Mouse (Mus musculus) 416B (cell line): ENCODE measurements at regions not wholly inside any gene's neighbourhood (a gene's known extent, or its start where the extent isn't known, plus 50 kb on each side); places are given as distances from the start of the nearest gene placed in this dataset.

Experiments
- DNase-seq: peaks from one replicate; pipeline ENCODE4 v3.0.0; 2011; ENCODE audit warnings: low read depth

DNA sequence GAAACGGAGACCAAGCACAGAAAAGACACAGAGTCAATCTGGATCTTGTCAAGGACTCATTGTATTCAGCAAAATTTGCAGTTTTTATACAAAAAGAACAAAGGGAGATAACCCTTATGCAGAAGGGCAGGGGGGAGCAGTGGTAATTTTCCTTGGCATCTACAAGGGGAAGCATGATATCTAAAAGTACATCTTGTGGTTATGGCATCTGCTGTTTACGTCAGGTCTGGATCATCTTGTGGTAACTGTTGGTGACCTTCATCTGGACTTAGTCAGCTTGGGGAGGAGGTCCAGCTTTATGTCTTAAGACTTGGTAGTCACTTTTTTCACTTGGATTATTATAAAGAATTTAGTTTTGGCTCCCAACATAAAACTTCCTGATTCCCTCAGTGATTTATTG, 74.4 kb downstream of the Rpl10l start:
- DNase-seq, result peak; percentile 65
